Mouse (Mus musculus): ENCODE measurements around the gene Bri3bp. TPM values are rescaled to one million over a fixed set of nuclear protein-coding genes. Genes with fewer than 3 reads are reported as not detected.
"Not testable (repeated sequence)": the region's sequence is repeated elsewhere in the genome, so short reads cannot be mapped to it uniquely, and the experiment has no call there.

Gene Bri3bp
- polyA plus RNA-seq, 1 experiment from 2014 or later = 39.8 TPM

DNA sequence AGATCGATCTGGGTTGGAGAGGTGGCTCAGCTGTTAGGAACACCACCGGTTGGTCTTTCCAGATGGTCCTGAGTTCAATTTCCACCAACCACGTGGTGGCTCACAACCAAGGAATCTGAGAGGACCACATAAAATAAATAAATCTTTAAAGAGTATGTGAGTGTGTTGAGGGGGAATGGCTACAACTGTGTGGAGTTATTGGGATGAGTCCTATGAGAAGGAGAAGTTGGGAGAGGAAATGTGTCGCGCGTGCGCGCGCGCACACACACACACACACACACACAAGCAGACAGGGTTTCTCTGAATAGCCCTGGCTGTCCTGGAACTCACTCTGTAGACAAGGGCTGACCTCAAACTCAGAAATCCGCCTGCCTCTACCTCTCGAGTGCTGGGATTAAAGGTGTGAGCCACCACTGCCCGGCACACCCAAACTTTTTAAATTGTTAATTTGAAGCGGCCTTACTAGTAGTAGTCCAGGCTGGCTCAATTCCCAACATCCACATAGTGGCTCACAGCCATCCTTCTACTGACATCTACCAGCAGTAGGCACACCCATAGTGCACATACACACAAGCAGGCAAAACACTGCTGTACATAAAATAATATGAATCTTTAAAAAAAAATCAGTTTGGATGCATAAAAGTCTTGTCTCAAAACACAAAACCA is 33.3 kb upstream of the Bri3bp start:
- no peaks in the 10 kb centered on the region for H3K27me3 ChIP-seq (ENCODE audit: control insufficient read depth, insufficient read depth, low read length)
- no peaks in the 10 kb centered on the region for H3K36me3 ChIP-seq (ENCODE audit: control insufficient read depth, insufficient read depth, low read length)
- H3K9me3 ChIP-seq (ENCODE audit: control insufficient read depth, low read length) = no peaks in the 10 kb centered on the region
- H3K27ac ChIP-seq (ENCODE audit: low read depth, low read length) = no peak overlapping the region
- 72% methylated on average over 14 of the region's 14 CpGs for WGBS
- H3K9ac ChIP-seq (ENCODE audit: low read depth, low read length) = no peak overlapping the region
- ATAC-seq (ENCODE audit: low FRiP score, low TSS enrichment) = no peak
- peak overlapping the region; percentile 45; the same call in 1 of the 2 replicates for H3K4me3 ChIP-seq (ENCODE audit: low read length)
- H3K4me2 ChIP-seq (replicated peaks; ENCODE audit: low read depth, low read length) = no peak overlapping the region; the same call in 1 of the 2 replicates
- H3K4me1 ChIP-seq (ENCODE audit: control insufficient read depth, insufficient read depth, low read length) = peaks cover 13% of the 10 kb centered on the region

DNA sequence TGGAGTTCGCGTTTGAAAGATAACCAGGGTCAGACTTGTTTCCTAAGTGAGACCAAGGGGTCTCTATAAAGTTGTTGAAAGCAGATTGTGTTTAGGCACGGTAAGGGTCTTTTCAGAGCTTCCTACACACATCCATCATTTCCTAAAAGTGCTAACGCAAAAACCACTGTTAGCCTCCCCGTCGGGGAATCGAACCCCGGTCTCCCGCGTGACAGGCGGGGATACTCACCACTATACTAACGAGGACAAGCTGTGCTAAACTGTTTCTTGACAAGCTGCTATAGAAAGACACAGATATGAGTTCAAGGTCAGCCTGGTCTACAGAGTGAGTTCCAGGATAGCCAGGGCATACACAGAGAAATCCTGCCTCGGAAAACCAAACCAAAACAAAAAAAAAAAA is 32.5 kb upstream of the Bri3bp start:
- no peaks in the 10 kb centered on the region for H3K27me3 ChIP-seq (ENCODE audit: control insufficient read depth, insufficient read depth, low read length)
- peaks cover 13% of the 10 kb centered on the region for H3K4me1 ChIP-seq (ENCODE audit: control insufficient read depth, insufficient read depth, low read length)
- peak; percentile 75 for ATAC-seq (ENCODE audit: low FRiP score, low TSS enrichment)
- no peak overlapping the region for H3K9ac ChIP-seq (ENCODE audit: low read depth, low read length)
- H3K9me3 ChIP-seq (ENCODE audit: control insufficient read depth, low read length) = no peaks in the 10 kb centered on the region
- H3K27ac ChIP-seq (ENCODE audit: low read depth, low read length) = 0 out of 2 replicates have a peak overlapping the region, but pooled peaks have one; percentile 51
- peak overlapping the region; percentile 54 for H3K4me2 ChIP-seq (replicated peaks; ENCODE audit: low read depth, low read length)
- H3K4me3 ChIP-seq (ENCODE audit: low read length) = peak overlapping the region; percentile 45
- under 1% methylated on average over 13 of the region's 13 CpGs for WGBS
- H3K36me3 ChIP-seq (ENCODE audit: control insufficient read depth, insufficient read depth, low read length) = peaks cover 4% of the 10 kb centered on the region

DNA sequence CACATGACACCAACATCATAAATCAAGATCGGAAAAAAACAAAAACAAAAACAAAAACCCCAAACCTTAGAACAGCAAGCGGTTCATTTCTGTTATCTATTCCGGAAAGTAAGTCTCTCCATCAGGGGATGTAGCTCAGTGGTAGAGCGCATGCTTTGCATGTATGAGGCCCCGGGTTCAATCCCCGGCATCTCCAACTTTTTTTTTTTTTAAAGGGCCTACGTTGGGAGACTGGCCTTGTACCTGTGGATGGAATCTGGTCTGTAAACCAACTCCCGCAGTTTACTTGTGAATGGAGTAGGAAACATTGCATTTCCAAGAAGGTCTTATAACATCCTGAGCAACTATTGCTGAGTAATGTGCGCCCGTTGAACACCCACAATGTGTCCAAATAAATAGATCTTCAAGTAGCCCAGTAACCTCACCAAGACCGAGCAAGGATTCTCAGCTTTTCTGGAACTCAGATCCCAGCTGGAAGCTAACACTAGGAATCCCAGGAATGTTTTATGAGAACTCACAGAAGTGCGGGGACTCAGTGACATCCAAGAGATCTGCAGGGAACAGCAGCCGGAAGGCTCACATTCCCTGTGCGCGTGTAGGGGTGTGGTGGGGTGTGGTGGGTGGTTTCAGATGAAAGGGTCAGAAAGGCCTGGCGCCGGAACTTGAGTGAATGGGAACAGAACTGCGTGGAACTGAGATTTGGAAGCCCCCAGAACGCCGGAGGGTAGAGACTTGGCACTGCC is 31.8 kb upstream of the Bri3bp start:
- H3K27me3 ChIP-seq (ENCODE audit: control insufficient read depth, insufficient read depth, low read length) = no peaks in the 10 kb centered on the region
- ATAC-seq (ENCODE audit: low FRiP score, low TSS enrichment) = peak; percentile 44
- H3K36me3 ChIP-seq (ENCODE audit: control insufficient read depth, insufficient read depth, low read length) = peaks cover 9% of the 10 kb centered on the region
- H3K27ac ChIP-seq (ENCODE audit: low read depth, low read length) = peak overlapping the region; percentile 51; the same call in 1 of the 2 replicates
- H3K9me3 ChIP-seq (ENCODE audit: control insufficient read depth, low read length) = no peaks in the 10 kb centered on the region
- peak overlapping the region; percentile 45 for H3K4me3 ChIP-seq (ENCODE audit: low read length)
- no peak overlapping the region for H3K9ac ChIP-seq (ENCODE audit: low read depth, low read length)
- H3K4me1 ChIP-seq (ENCODE audit: control insufficient read depth, insufficient read depth, low read length) = peaks cover 13% of the 10 kb centered on the region
- H3K4me2 ChIP-seq (replicated peaks; ENCODE audit: low read depth, low read length) = peak overlapping the region; percentile 54
- 4% methylated on average over 20 of the region's 20 CpGs for WGBS

DNA sequence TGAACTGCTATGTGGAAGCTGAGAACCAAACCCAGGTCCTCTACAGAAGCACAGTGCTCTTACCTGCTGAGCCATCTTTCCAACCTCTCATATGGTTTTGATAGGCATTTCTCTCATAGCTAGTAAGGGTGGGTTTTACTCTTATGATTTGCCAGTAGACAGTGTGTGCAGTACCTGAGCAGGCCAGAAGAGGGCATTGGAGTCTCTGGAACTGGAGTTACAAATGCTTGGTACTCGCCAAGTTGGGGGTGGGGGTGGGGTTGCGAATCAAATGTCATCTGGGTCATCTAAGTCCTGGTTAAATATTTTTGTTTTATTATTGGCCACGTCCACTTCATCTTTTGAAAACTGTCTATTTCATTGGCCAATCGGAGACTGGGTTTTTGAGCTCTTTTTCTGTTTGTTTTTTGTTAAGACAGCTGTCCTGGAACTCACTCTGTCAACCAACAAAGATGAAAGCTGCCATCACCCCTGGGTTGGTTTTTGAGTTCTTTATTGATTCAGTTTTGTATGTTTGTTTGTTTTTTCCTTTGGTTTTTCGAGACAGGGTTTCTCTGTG is 29.3 kb upstream of the Bri3bp start:
- no peak overlapping the region for H3K27ac ChIP-seq (ENCODE audit: low read depth, low read length)
- no peak overlapping the region for H3K4me3 ChIP-seq (ENCODE audit: low read length)
- peaks cover 34% of the 10 kb centered on the region for H3K36me3 ChIP-seq (ENCODE audit: control insufficient read depth, insufficient read depth, low read length)
- no peak overlapping the region for H3K4me2 ChIP-seq (replicated peaks; ENCODE audit: low read depth, low read length)
- H3K9ac ChIP-seq (ENCODE audit: low read depth, low read length) = no peak overlapping the region
- peaks cover 11% of the 10 kb centered on the region for H3K4me1 ChIP-seq (ENCODE audit: control insufficient read depth, insufficient read depth, low read length)
- no peaks in the 10 kb centered on the region for H3K27me3 ChIP-seq (ENCODE audit: control insufficient read depth, insufficient read depth, low read length)
- no peak for ATAC-seq (ENCODE audit: low FRiP score, low TSS enrichment)
- 70% methylated on average over 5 of the region's 5 CpGs for WGBS
- no peaks in the 10 kb centered on the region for H3K9me3 ChIP-seq (ENCODE audit: control insufficient read depth, low read length)

- 87% methylated on average over 8 of the region's 8 CpGs for WGBS
- not testable (repeated sequence) for ATAC-seq (ENCODE audit: low FRiP score, low TSS enrichment); H3K27me3 ChIP-seq (ENCODE audit: control insufficient read depth, insufficient read depth, low read length); H3K9me3 ChIP-seq (ENCODE audit: control insufficient read depth, low read length); H3K4me1 ChIP-seq (ENCODE audit: control insufficient read depth, insufficient read depth, low read length); H3K4me3 ChIP-seq (ENCODE audit: low read length); H3K4me2 ChIP-seq (replicated peaks; ENCODE audit: low read depth, low read length); H3K27ac ChIP-seq (ENCODE audit: low read depth, low read length); H3K9ac ChIP-seq (ENCODE audit: low read depth, low read length)
- peaks cover 39% of the 10 kb centered on the region for H3K36me3 ChIP-seq (ENCODE audit: control insufficient read depth, insufficient read depth, low read length)
Measured at GRCm38 (mm10) chr5:125412536-125412935, 28.8 kb upstream of the Bri3bp start.

- Histone ChIP-seq H3K4me2 (replicated peaks; ENCODE audit: low read depth, low read length) (no peak overlapping the region), H3K4me3 (ENCODE audit: low read length) (no peak overlapping the region), H3K27ac (ENCODE audit: low read depth, low read length) (no peak overlapping the region), H3K9me3 (ENCODE audit: control insufficient read depth, low read length) (no peaks in the 10 kb centered on the region), H3K27me3 (ENCODE audit: control insufficient read depth, insufficient read depth, low read length) (no peaks in the 10 kb centered on the region), H3K9ac (ENCODE audit: low read depth, low read length) (no peak overlapping the region), H3K36me3 (ENCODE audit: control insufficient read depth, insufficient read depth, low read length) (peaks cover 51% of the 10 kb centered on the region), H3K4me1 (ENCODE audit: control insufficient read depth, insufficient read depth, low read length) (peaks cover 8% of the 10 kb centered on the region; the same call in 1 of the 2 replicates)
- WGBS = 93% methylated on average over 4 of the region's 4 CpGs
- no peak for ATAC-seq (ENCODE audit: low FRiP score, low TSS enrichment)
Measured at GRCm38 (mm10) chr5:125413763-125414162, 27.6 kb upstream of the Bri3bp start.

DNA sequence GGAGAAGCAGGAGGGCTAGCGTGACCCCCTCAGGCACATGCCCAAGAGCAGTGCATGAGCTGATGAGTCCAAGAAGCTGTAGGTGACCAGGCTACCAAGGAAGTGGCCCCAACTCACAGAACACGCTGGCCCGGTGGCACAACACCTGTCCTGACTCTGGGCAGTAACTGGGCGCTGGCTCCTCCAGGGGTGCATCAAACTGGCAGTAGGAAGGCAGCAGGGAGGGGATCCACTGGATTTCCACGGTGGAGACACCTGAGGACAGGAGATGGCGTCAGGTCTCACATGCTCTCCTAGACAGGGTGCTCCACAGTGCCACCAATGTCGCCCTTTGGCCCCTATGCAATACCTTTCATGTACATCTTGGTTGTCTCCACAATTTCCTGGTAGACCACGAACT is 25.2 kb upstream of the Bri3bp start:
- H3K27ac ChIP-seq (ENCODE audit: low read depth, low read length) = no peak overlapping the region

GRCm38 (mm10) chr5:125418636-125419035 is 22.7 kb upstream of the Bri3bp start:
- Histone ChIP-seq H3K4me1 (ENCODE audit: control insufficient read depth, insufficient read depth, low read length) (no peaks in the 10 kb centered on the region), H3K9me3 (ENCODE audit: control insufficient read depth, low read length) (no peaks in the 10 kb centered on the region), H3K9ac (ENCODE audit: low read depth, low read length) (no peak overlapping the region), H3K27me3 (ENCODE audit: control insufficient read depth, insufficient read depth, low read length) (no peaks in the 10 kb centered on the region), H3K4me2 (replicated peaks; ENCODE audit: low read depth, low read length) (no peak overlapping the region), H3K4me3 (ENCODE audit: low read length) (no peak overlapping the region), H3K27ac (ENCODE audit: low read depth, low read length) (no peak overlapping the region), H3K36me3 (ENCODE audit: control insufficient read depth, insufficient read depth, low read length) (peaks cover 95% of the 10 kb centered on the region)
- WGBS = 93% methylated on average over 12 of the region's 12 CpGs
- ATAC-seq (ENCODE audit: low FRiP score, low TSS enrichment) = 0 out of 2 replicates have a peak, but pooled peaks have one; percentile 25

More for the DNA sequence above, 25.2 kb upstream of the Bri3bp start:
- no peak for ATAC-seq (ENCODE audit: low FRiP score, low TSS enrichment)
- Histone ChIP-seq H3K9ac (ENCODE audit: low read depth, low read length) (no peak overlapping the region), H3K4me1 (ENCODE audit: control insufficient read depth, insufficient read depth, low read length) (no peaks in the 10 kb centered on the region), H3K4me3 (ENCODE audit: low read length) (no peak overlapping the region), H3K9me3 (ENCODE audit: control insufficient read depth, low read length) (no peaks in the 10 kb centered on the region), H3K36me3 (ENCODE audit: control insufficient read depth, insufficient read depth, low read length) (peaks cover 74% of the 10 kb centered on the region), H3K27me3 (ENCODE audit: control insufficient read depth, insufficient read depth, low read length) (no peaks in the 10 kb centered on the region), H3K4me2 (replicated peaks; ENCODE audit: low read depth, low read length) (no peak overlapping the region)
- WGBS = 96% methylated on average over 8 of the region's 8 CpGs

DNA sequence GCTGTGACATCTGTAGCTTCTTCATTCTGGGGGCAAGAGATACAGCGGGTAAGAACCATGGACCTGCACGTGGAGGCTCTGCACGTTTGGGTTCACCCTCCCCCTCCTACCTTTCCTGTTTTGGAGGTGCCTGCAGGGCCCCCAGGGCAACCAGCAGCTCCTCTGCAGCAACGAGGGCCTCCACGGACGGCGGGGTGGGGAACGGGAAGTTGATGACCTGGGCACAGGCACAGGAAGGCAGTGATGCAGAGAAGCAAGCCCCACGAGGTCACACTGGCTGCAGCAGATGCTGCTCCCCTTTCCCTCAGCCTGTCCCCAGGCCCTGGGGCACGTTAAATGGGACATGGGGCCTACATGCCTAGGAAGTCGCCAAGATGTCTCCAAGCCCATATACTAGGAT is 22.2 kb upstream of the Bri3bp start:
- H3K4me3 ChIP-seq (ENCODE audit: low read length) = no peak overlapping the region
- no peak overlapping the region for H3K4me2 ChIP-seq (replicated peaks; ENCODE audit: low read depth, low read length)
- peaks cover 96% of the 10 kb centered on the region for H3K36me3 ChIP-seq (ENCODE audit: control insufficient read depth, insufficient read depth, low read length)
- H3K27ac ChIP-seq (ENCODE audit: low read depth, low read length) = no peak overlapping the region
- no peaks in the 10 kb centered on the region for H3K9me3 ChIP-seq (ENCODE audit: control insufficient read depth, low read length)
- 67% methylated on average over 11 of the region's 11 CpGs for WGBS
- H3K4me1 ChIP-seq (ENCODE audit: control insufficient read depth, insufficient read depth, low read length) = no peaks in the 10 kb centered on the region
- H3K27me3 ChIP-seq (ENCODE audit: control insufficient read depth, insufficient read depth, low read length) = no peaks in the 10 kb centered on the region
- ATAC-seq (ENCODE audit: low FRiP score, low TSS enrichment) = no peak
- H3K9ac ChIP-seq (ENCODE audit: low read depth, low read length) = no peak overlapping the region
